Mouse (Mus musculus) liver, embryonic 16.5 days (tissue): ENCODE data around the gene Kcnip4. TPM values are rescaled to one million over a fixed set of nuclear protein-coding genes. Genes with fewer than 3 reads are reported as not detected.

Experiments used
- ATAC-seq: fragments of 200-750 bp; cut with Nextera tagmentation; 2 replicates; pipeline ENCODE4 v1.8.0; 2017; ENCODE audit warnings: low read depth, mild to moderate bottlenecking, moderate number of reproducible peaks, moderate library complexity
- H3K27ac ChIP-seq: fragments of 300-500 bp; sonication (generic); 2 replicates; pipeline ENCODE4 v1.5.1; 2014; ENCODE audit warnings: mild to moderate bottlenecking, low read length
- H3K27me3 ChIP-seq: fragments of 300-500 bp; sonication (generic); 2 replicates; pipeline ENCODE4 v1.6.1; 2014; ENCODE audit warnings: low read depth, low read length, mixed read lengths; ENCODE audit not compliant: control insufficient read depth, insufficient read depth
- H3K36me3 ChIP-seq: fragments of 300-500 bp; sonication (generic); 2 replicates; pipeline ENCODE4 v1.6.1; 2014; ENCODE audit warnings: mild to moderate bottlenecking; ENCODE audit not compliant: control insufficient read depth, insufficient read depth
- H3K4me1 ChIP-seq: fragments of 300-500 bp; sonication (generic); 2 replicates; pipeline ENCODE4 v1.6.1; 2014; ENCODE audit warnings: low read depth, low read length, mixed read lengths; ENCODE audit not compliant: control insufficient read depth
- H3K4me2 ChIP-seq: fragments of 300-500 bp; sonication (generic); 2 replicates; pipeline ENCODE4 v1.6.1; 2014; ENCODE audit warnings: low read depth, low read length, mixed read lengths
- H3K4me3 ChIP-seq: fragments of 300-500 bp; sonication (generic); 2 replicates; pipeline ENCODE4 v1.5.1; 2014; ENCODE audit warnings: low read depth, mild to moderate bottlenecking, low read length
- H3K9ac ChIP-seq: fragments of 300-500 bp; sonication (generic); 2 replicates; pipeline ENCODE4 v1.6.1; 2014; ENCODE audit warnings: low read depth, low read length
- H3K9me3 ChIP-seq: fragments of 300-500 bp; sonication (generic); replicated peaks from 2 replicates; pipeline ENCODE4 v1.6.1; 2016; ENCODE audit warnings: low read length; ENCODE audit not compliant: control insufficient read depth
- WGBS: fragments of 180-500 bp; shearing (Covaris S2); extraction: QIAGEN DNeasy Blood & Tissue Kit; methylation state at CpG from one replicate; pipeline ENCODE4 v1.1.7; 2014; ENCODE audit not compliant: insufficient replicate concordance; 5-methylcytosine and 5-hydroxymethylcytosine counted together
- polyA plus RNA-seq: library from polyadenylated mRNA; unstranded; fragments of >200 nt; fragmentation: Nextera tagmentation; extraction: Ambion mirVana; gene quantifications from 2 replicates; pipeline ENCODE4 v1.2.1, GENCODE M21; 2015

Kcnip4 gene
- polyA plus RNA-seq, 1 experiment from 2014 or later: 0.09 TPM

GRCm38 (mm10) chr5:49094306-49094705 lies 430.4 kb downstream of the Kcnip4 start:
- H3K4me2 ChIP-seq: no peak overlapping the region
- H3K4me1 ChIP-seq: no peaks in the 10 kb centered on the region
- WGBS: 46% methylated on average over 3 of the region's 3 CpGs

GRCm38 (mm10) chr5:49090122-49090680 lies 434.5 kb downstream of the Kcnip4 start:
- ATAC-seq: no peak
- no peaks in the 10 kb centered on the region for H3K9me3 ChIP-seq
- no peaks in the 10 kb centered on the region for H3K36me3 ChIP-seq
- no peaks in the 10 kb centered on the region for H3K4me1 ChIP-seq
- H3K27me3 ChIP-seq: no peaks in the 10 kb centered on the region
- H3K4me2 ChIP-seq: no peak overlapping the region
- 6% methylated on average over 6 of the region's 6 CpGs for WGBS
- no peak overlapping the region for H3K9ac ChIP-seq
- no peak overlapping the region for H3K4me3 ChIP-seq
- no peak overlapping the region for H3K27ac ChIP-seq

More at GRCm38 (mm10) chr5:49094306-49094705, 430.4 kb downstream of the Kcnip4 start:
- Histone ChIP-seq H3K9ac (no peak overlapping the region), H3K4me3 (no peak overlapping the region), H3K36me3 (no peaks in the 10 kb centered on the region), H3K27ac (no peak overlapping the region), H3K9me3 (no peaks in the 10 kb centered on the region), H3K27me3 (no peaks in the 10 kb centered on the region)
- no peak for ATAC-seq

- no peak for ATAC-seq
- Histone ChIP-seq H3K4me3 (no peak overlapping the region), H3K36me3 (no peaks in the 10 kb centered on the region), H3K4me1 (no peaks in the 10 kb centered on the region), H3K27me3 (no peaks in the 10 kb centered on the region), H3K4me2 (no peak overlapping the region), H3K9me3 (no peaks in the 10 kb centered on the region), H3K9ac (no peak overlapping the region), H3K27ac (no peak overlapping the region)
- WGBS: 5% methylated on average over 1 of the region's 1 CpGs
Observed at GRCm38 (mm10) chr5:49065646-49066045, 459.1 kb downstream of the Kcnip4 start.

GRCm38 (mm10) chr5:49058926-49059325 lies 465.8 kb downstream of the Kcnip4 start:
- H3K36me3 ChIP-seq: no peaks in the 10 kb centered on the region
- H3K4me3 ChIP-seq: no peak overlapping the region
- no peak overlapping the region for H3K4me2 ChIP-seq
- H3K9me3 ChIP-seq: no peaks in the 10 kb centered on the region
- H3K27me3 ChIP-seq: no peaks in the 10 kb centered on the region
- no peaks in the 10 kb centered on the region for H3K4me1 ChIP-seq
- no peak for ATAC-seq
- no peak overlapping the region for H3K9ac ChIP-seq
- H3K27ac ChIP-seq: no peak overlapping the region

GRCm38 (mm10) chr5:49057636-49058340 lies 466.9 kb downstream of the Kcnip4 start:
- Histone ChIP-seq H3K9ac (no peak overlapping the region), H3K4me3 (no peak overlapping the region), H3K4me1 (no peaks in the 10 kb centered on the region), H3K36me3 (no peaks in the 10 kb centered on the region), H3K27me3 (no peaks in the 10 kb centered on the region), H3K4me2 (no peak overlapping the region), H3K27ac (no peak overlapping the region), H3K9me3 (no peaks in the 10 kb centered on the region)
- 46% methylated on average over 4 of the region's 4 CpGs for WGBS
- no peak for ATAC-seq

- 62% methylated on average over 1 of the region's 1 CpGs for WGBS
Observed at GRCm38 (mm10) chr5:49047960-49048359, 476.7 kb downstream of the Kcnip4 start.

GRCm38 (mm10) chr5:49041259-49041845 lies 483.4 kb downstream of the Kcnip4 start:
- H3K9ac ChIP-seq: no peak overlapping the region
- H3K4me1 ChIP-seq: no peaks in the 10 kb centered on the region
- no peaks in the 10 kb centered on the region for H3K9me3 ChIP-seq
- H3K27ac ChIP-seq: no peak overlapping the region
- H3K27me3 ChIP-seq: no peaks in the 10 kb centered on the region
- H3K4me3 ChIP-seq: no peak overlapping the region
- H3K4me2 ChIP-seq: no peak overlapping the region
- no peaks in the 10 kb centered on the region for H3K36me3 ChIP-seq
- no peak for ATAC-seq
- WGBS: 50% methylated on average over 6 of the region's 6 CpGs

More at GRCm38 (mm10) chr5:49047960-49048359, 476.7 kb downstream of the Kcnip4 start:
- H3K4me1 ChIP-seq: no peaks in the 10 kb centered on the region
- H3K4me2 ChIP-seq: no peak overlapping the region
- no peak overlapping the region for H3K4me3 ChIP-seq
- no peak overlapping the region for H3K9ac ChIP-seq
- ATAC-seq: no peak
- no peaks in the 10 kb centered on the region for H3K36me3 ChIP-seq
- H3K27me3 ChIP-seq: no peaks in the 10 kb centered on the region
- no peak overlapping the region for H3K27ac ChIP-seq
- H3K9me3 ChIP-seq: no peaks in the 10 kb centered on the region

- no peaks in the 10 kb centered on the region for H3K27me3 ChIP-seq
- no peaks in the 10 kb centered on the region for H3K4me1 ChIP-seq
- H3K9me3 ChIP-seq: no peaks in the 10 kb centered on the region
- H3K9ac ChIP-seq: no peak overlapping the region
- H3K4me3 ChIP-seq: no peak overlapping the region
- H3K36me3 ChIP-seq: no peaks in the 10 kb centered on the region
- no peak for ATAC-seq
- 57% methylated on average over 4 of the region's 4 CpGs for WGBS
- H3K4me2 ChIP-seq: no peak overlapping the region
- H3K27ac ChIP-seq: no peak overlapping the region
Observed at GRCm38 (mm10) chr5:48997359-48997758, 527.3 kb downstream of the Kcnip4 start.

GRCm38 (mm10) chr5:48989145-48989659 lies 535.5 kb downstream of the Kcnip4 start:
- Histone ChIP-seq H3K27ac (no peak overlapping the region), H3K36me3 (no peaks in the 10 kb centered on the region)
- WGBS: 61% methylated on average over 1 of the region's 1 CpGs

More at GRCm38 (mm10) chr5:48989145-48989659, 535.5 kb downstream of the Kcnip4 start:
- H3K4me2 ChIP-seq: no peak overlapping the region
- no peak for ATAC-seq
- no peak overlapping the region for H3K9ac ChIP-seq
- H3K27me3 ChIP-seq: no peaks in the 10 kb centered on the region
- H3K4me3 ChIP-seq: no peak overlapping the region
- H3K9me3 ChIP-seq: no peaks in the 10 kb centered on the region
- H3K4me1 ChIP-seq: no peaks in the 10 kb centered on the region
